Mouse (Mus musculus): Measurements from ENCODE around the gene Taf12. TPM values are rescaled to one million over a fixed set of nuclear protein-coding genes. Genes with fewer than 3 reads are reported as not detected.

Taf12 gene
- polyA plus RNA-seq (2012; rRNA removed) = 5.0 and 10.3 TPM in 2 replicates

DNA sequence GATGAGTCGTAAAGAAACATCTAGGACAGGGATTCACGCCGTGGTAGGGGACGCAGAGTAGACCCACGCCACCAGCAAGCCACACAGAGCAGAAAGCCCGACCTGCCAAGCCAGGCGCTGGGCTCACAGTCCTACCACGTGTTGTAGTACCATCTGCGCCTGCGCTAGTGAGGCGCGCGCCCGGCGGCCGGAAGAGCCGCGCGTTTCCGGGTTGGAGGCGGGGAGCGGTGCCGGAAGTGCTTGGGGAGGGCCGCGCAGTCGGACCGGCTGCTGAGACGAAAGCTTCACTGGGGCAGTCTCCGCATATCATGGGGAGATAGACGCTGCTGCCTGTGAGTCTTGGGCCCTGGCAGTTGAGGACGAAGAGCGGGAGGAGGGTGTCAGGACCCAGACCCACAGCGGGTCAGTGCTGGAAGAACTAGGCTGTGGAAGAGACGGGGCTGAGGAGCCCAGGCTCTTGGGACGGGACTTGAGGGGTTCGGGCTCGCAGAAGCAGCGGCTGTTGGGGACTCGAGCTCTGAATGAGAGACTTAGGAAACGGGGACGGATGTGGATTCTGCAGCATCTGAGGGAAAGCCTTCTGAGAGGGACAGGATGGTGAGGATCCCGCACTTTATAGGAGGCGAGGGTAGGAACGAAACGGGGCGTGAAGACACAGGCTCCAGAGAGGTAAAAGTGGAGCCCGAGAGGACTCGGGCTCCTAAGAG, at the start of gene Taf12:
Gene Taf12, plus strand, starts transcription at position 220 of the 707 bp plus-strand sequence.
- DNase-seq = peak; percentile 86
- H3K4me3 ChIP-seq (replicated peaks; ENCODE audit: extremely low read depth, low read depth, low read length) = peak within 1 kb of the TSS; percentile 99
- WGBS = under 1% methylated on average over 48 of the region's 48 CpGs
- TF ChIP-seq POLR2A (IDR thresholded peaks at IDR 0.05; ENCODE audit: borderline replicate concordance, extremely low read depth, low read depth, low read length) (peak; percentile 99), CTCF (IDR thresholded peaks at IDR 0.05; ENCODE audit: insufficient read depth, low read length) (no peak)
- H3K4me1 ChIP-seq (ENCODE audit: control insufficient read depth, insufficient read depth, low read length) = no peaks in the 10 kb centered on the region; the same call in 1 of the 2 replicates

GRCm38 (mm10) chr4:132230422-132230821, 43.8 kb upstream of the Taf12 start:
- Histone ChIP-seq H3K4me1 (ENCODE audit: control insufficient read depth, insufficient read depth, low read length) (no peaks in the 10 kb centered on the region), H3K4me3 (replicated peaks; ENCODE audit: extremely low read depth, low read depth, low read length) (no peak overlapping the region)
- no peak for DNase-seq
- TF ChIP-seq CTCF (IDR thresholded peaks at IDR 0.05; ENCODE audit: insufficient read depth, low read length) (no peak), POLR2A (IDR thresholded peaks at IDR 0.05; ENCODE audit: borderline replicate concordance, extremely low read depth, low read depth, low read length) (no peak)
- 92% methylated on average over 5 of the region's 5 CpGs for WGBS

- 93% methylated on average over 8 of the region's 8 CpGs for WGBS
- H3K4me3 ChIP-seq (replicated peaks; ENCODE audit: extremely low read depth, low read depth, low read length) = no peak overlapping the region
- H3K4me1 ChIP-seq (ENCODE audit: control insufficient read depth, insufficient read depth, low read length) = no peaks in the 10 kb centered on the region
- TF ChIP-seq POLR2A (IDR thresholded peaks at IDR 0.05; ENCODE audit: borderline replicate concordance, extremely low read depth, low read depth, low read length) = no peak
- TF ChIP-seq CTCF (IDR thresholded peaks at IDR 0.05; ENCODE audit: insufficient read depth, low read length) = no peak
- DNase-seq = no peak
Measured at GRCm38 (mm10) chr4:132234710-132235109, 39.5 kb upstream of the Taf12 start.

- Histone ChIP-seq H3K4me1 (ENCODE audit: control insufficient read depth, insufficient read depth, low read length) (no peaks in the 10 kb centered on the region), H3K4me3 (replicated peaks; ENCODE audit: extremely low read depth, low read depth, low read length) (no peak overlapping the region)
- no peak for DNase-seq
- TF ChIP-seq POLR2A (IDR thresholded peaks at IDR 0.05; ENCODE audit: borderline replicate concordance, extremely low read depth, low read depth, low read length) (no peak), CTCF (IDR thresholded peaks at IDR 0.05; ENCODE audit: insufficient read depth, low read length) (no peak)
- WGBS = 76% methylated on average over 4 of the region's 4 CpGs
Measured at GRCm38 (mm10) chr4:132238356-132238755, 35.8 kb upstream of the Taf12 start.

DNA sequence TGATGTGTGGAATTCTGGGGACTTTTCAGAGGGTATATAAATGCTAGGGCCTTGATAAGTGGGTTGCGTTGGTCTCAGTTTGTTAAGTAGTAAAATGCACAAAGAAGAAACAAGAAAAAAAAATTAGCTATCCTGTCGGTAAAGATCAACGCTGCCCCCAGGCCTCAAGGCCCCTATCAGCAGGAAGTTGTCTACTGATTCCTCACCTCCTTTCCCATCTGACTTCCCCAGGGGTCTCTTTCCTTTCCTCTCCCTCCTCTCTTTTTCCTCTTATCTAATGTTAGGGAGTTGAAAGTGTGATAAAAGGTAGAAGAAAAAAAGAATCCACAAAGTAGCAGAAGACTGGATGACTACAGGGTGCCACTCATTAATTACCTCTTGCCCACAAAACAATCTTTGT, 33.8 kb upstream of the Taf12 start:
- 78% methylated on average over 3 of the region's 3 CpGs for WGBS
- no peak for TF ChIP-seq POLR2A (IDR thresholded peaks at IDR 0.05; ENCODE audit: borderline replicate concordance, extremely low read depth, low read depth, low read length)
- Histone ChIP-seq H3K4me1 (ENCODE audit: control insufficient read depth, insufficient read depth, low read length) (no peaks in the 10 kb centered on the region), H3K4me3 (replicated peaks; ENCODE audit: extremely low read depth, low read depth, low read length) (no peak overlapping the region)
- no peak for DNase-seq

- no peak for DNase-seq
- 73% methylated on average over 3 of the region's 3 CpGs for WGBS
- TF ChIP-seq CTCF (IDR thresholded peaks at IDR 0.05; ENCODE audit: insufficient read depth, low read length) (no peak), POLR2A (IDR thresholded peaks at IDR 0.05; ENCODE audit: borderline replicate concordance, extremely low read depth, low read depth, low read length) (no peak)
Measured at GRCm38 (mm10) chr4:132241208-132241607, 33.0 kb upstream of the Taf12 start.

GRCm38 (mm10) chr4:132245643-132246042, 28.5 kb upstream of the Taf12 start:
- WGBS = 92% methylated on average over 3 of the region's 3 CpGs
- H3K4me3 ChIP-seq (replicated peaks; ENCODE audit: extremely low read depth, low read depth, low read length) = no peak overlapping the region
- TF ChIP-seq CTCF (IDR thresholded peaks at IDR 0.05; ENCODE audit: insufficient read depth, low read length) = no peak
- TF ChIP-seq POLR2A (IDR thresholded peaks at IDR 0.05; ENCODE audit: borderline replicate concordance, extremely low read depth, low read depth, low read length) = no peak
- H3K4me1 ChIP-seq (ENCODE audit: control insufficient read depth, insufficient read depth, low read length) = peaks cover 2% of the 10 kb centered on the region; the same call in 1 of the 2 replicates
- DNase-seq = no peak

More at GRCm38 (mm10) chr4:132241208-132241607, 33.0 kb upstream of the Taf12 start:
- Histone ChIP-seq H3K4me3 (replicated peaks; ENCODE audit: extremely low read depth, low read depth, low read length) (no peak overlapping the region), H3K4me1 (ENCODE audit: control insufficient read depth, insufficient read depth, low read length) (no peaks in the 10 kb centered on the region)

DNA sequence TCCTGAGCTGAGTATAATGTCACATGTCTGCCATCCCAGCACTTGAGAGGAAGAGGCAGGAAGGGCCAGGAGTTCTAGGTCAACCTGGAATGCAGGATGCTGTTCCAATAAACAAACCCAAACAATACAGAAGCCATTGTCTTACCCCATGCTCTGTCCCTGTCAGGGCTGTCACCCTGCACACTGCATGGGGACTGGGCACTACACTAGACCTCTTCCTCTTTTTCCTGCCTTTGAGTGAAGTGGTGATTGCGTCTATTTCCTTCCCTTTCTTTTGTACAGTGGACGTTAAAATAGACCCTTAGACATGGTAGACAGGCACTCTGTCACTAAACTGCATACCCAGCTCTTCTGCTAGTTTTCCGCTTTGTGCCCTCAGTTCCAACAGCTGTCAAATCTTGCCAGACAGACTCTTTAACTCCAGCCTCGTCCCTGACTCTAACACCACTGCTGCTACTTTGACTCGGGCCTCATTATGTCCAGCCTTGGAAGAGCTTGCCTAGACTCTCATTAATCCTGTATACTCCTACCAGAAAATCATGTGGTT, 26.7 kb upstream of the Taf12 start:
- TF ChIP-seq CTCF (IDR thresholded peaks at IDR 0.05; ENCODE audit: insufficient read depth, low read length) (no peak), POLR2A (IDR thresholded peaks at IDR 0.05; ENCODE audit: borderline replicate concordance, extremely low read depth, low read depth, low read length) (no peak)
- Histone ChIP-seq H3K4me3 (replicated peaks; ENCODE audit: extremely low read depth, low read depth, low read length) (no peak overlapping the region), H3K4me1 (ENCODE audit: control insufficient read depth, insufficient read depth, low read length) (peaks cover 2% of the 10 kb centered on the region; the same call in 1 of the 2 replicates)
- WGBS = 45% methylated on average over 5 of the region's 5 CpGs
- no peak for DNase-seq

DNA sequence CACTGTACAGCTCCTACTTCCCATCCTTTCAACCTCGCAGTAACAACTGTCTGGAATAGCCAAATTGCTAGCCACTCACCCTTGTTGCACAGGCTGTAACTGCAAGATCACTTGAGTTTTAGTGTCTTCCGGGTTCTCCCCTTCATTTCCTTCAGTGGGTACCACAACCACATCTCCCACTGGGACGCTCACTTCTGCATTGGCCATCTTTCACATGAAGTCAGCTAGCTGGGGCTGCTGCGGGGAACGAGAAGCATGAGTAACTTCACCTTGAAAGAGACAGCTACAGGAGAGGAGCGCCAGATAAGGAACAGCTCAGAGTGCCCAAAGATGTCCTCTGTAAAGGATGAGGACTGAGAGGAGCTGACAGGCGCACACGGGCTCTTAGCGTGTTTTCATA, 22.6 kb upstream of the Taf12 start:
- 85% methylated on average over 9 of the region's 9 CpGs for WGBS
- no peak for TF ChIP-seq CTCF (IDR thresholded peaks at IDR 0.05; ENCODE audit: insufficient read depth, low read length)
- Histone ChIP-seq H3K4me3 (replicated peaks; ENCODE audit: extremely low read depth, low read depth, low read length) (no peak overlapping the region), H3K4me1 (ENCODE audit: control insufficient read depth, insufficient read depth, low read length) (peaks cover 2% of the 10 kb centered on the region; the same call in 1 of the 2 replicates)
- DNase-seq = no peak

- H3K4me1 ChIP-seq (ENCODE audit: control insufficient read depth, insufficient read depth, low read length) = no peaks in the 10 kb centered on the region; the same call in 1 of the 2 replicates
- WGBS = 79% methylated on average over 8 of the region's 8 CpGs
- H3K4me3 ChIP-seq (replicated peaks; ENCODE audit: extremely low read depth, low read depth, low read length) = no peak overlapping the region
- no peak for DNase-seq
- TF ChIP-seq POLR2A (IDR thresholded peaks at IDR 0.05; ENCODE audit: borderline replicate concordance, extremely low read depth, low read depth, low read length) = no peak
- no peak for TF ChIP-seq CTCF (IDR thresholded peaks at IDR 0.05; ENCODE audit: insufficient read depth, low read length)
Measured at GRCm38 (mm10) chr4:132253128-132253527, 21.0 kb upstream of the Taf12 start.

All from lung, adult 2 months (tissue).